Mouse (Mus musculus) monocyte, adult 5-6 weeks (primary cell): ENCODE data around the gene Rhoh. TPM values are rescaled to one million over a fixed set of nuclear protein-coding genes. Genes with fewer than 3 reads are reported as not detected.

Experiments
- total RNA-seq: library from RNA; stranded (forward); fragments of 200-1000, 200-491, 200-594 nt; gene quantifications from 3 replicates; pipeline ENCODE4 v1.2.3, GENCODE M21; 2017

The Rhoh gene
- total RNA-seq, 1 experiment from 2014 or later: 33.3 TPM

Other genes starting within 250 kb of the Rhoh start
- 172 to 257 TPM (median 179 TPM) in 3 replicates for gene Pds5a, start 162.9 kb upstream of the Rhoh start, total RNA-seq
- gene N4bp2, start 97.7 kb upstream of the Rhoh start, total RNA-seq: 28.2 to 33.1 TPM (median 28.9 TPM) in 3 replicates
- not detected in 3 replicates for gene Chrna9, start 73.7 kb downstream of the Rhoh start, total RNA-seq
- gene 9130230L23Rik, start 143.1 kb downstream of the Rhoh start, total RNA-seq: 0.11 to 0.87 TPM in 2 of 3 replicates, not detected in the other